Mouse (Mus musculus): Measurements from ENCODE around the gene Apoa1.

GRCm38 (mm10) chr9:46192642-46193041, 35.7 kb upstream of the Apoa1 start:
- TF ChIP-seq EP300 (optimal IDR thresholded peaks at IDR 0.05), result no peak
- no peak for TF ChIP-seq CTCF (IDR thresholded peaks at IDR 0.05; ENCODE audit: low read depth)

Measured in stomach, postnatal 0 days (tissue).